Mouse (Mus musculus) kidney, embryonic 14.5 days (tissue): ENCODE data around the gene Lhx5. TPM values are rescaled to one million over a fixed set of nuclear protein-coding genes. Genes with fewer than 3 reads are reported as not detected.

Source experiments
- ATAC-seq: fragments of 200-750 bp; cut with Nextera tagmentation; 2 replicates; pipeline ENCODE4 v1.8.0; 2017; ENCODE audit warnings: moderate number of reproducible peaks, mild to moderate bottlenecking, moderate TSS enrichment, moderate library complexity; ENCODE audit not compliant: low FRiP score, low TSS enrichment
- H3K27ac ChIP-seq: fragments of 300-500 bp; sonication (generic); 2 replicates; pipeline ENCODE4 v1.5.1; 2014; ENCODE audit warnings: low read depth, mild to moderate bottlenecking, low read length, moderate library complexity, mixed read lengths
- H3K27me3 ChIP-seq: fragments of 300-500 bp; sonication (generic); 2 replicates; pipeline ENCODE4 v1.6.1; 2014; ENCODE audit warnings: mild to moderate bottlenecking, low read length; ENCODE audit not compliant: control insufficient read depth, insufficient read depth
- H3K36me3 ChIP-seq: fragments of 300-500 bp; sonication (generic); 2 replicates; pipeline ENCODE4 v1.6.1; 2014; ENCODE audit warnings: low read length, mixed read lengths; ENCODE audit not compliant: control insufficient read depth, insufficient read depth
- H3K4me1 ChIP-seq: fragments of 300-500 bp; sonication (generic); 2 replicates; pipeline ENCODE4 v1.6.1; 2014; ENCODE audit warnings: low read length, mixed read lengths; ENCODE audit not compliant: control insufficient read depth, insufficient read depth
- H3K4me2 ChIP-seq: fragments of 300-500 bp; sonication (generic); replicated peaks from 2 replicates; pipeline ENCODE4 v1.6.1; 2014; ENCODE audit warnings: low read depth, mild to moderate bottlenecking, low read length
- H3K4me3 ChIP-seq: fragments of 300-500 bp; sonication (generic); 2 replicates; pipeline ENCODE4 v1.5.1; 2014; ENCODE audit warnings: mild to moderate bottlenecking, low read length
- H3K9ac ChIP-seq: fragments of 300-500 bp; sonication (generic); 2 replicates; pipeline ENCODE4 v1.6.1; 2014; ENCODE audit warnings: low read depth, mild to moderate bottlenecking, low read length, moderate library complexity
- H3K9me3 ChIP-seq: fragments of 300-500 bp; sonication (generic); 2 replicates; pipeline ENCODE4 v1.6.1; 2016; ENCODE audit warnings: low read length; ENCODE audit not compliant: control insufficient read depth
- WGBS: fragments of 180-500 bp; shearing (Covaris S2); extraction: QIAGEN DNeasy Blood & Tissue Kit; methylation state at CpG from one replicate; pipeline ENCODE4 v1.1.7; 2014; 5-methylcytosine and 5-hydroxymethylcytosine counted together
- polyA plus RNA-seq: library from polyadenylated mRNA; unstranded; fragments of >200 nt; fragmentation: Nextera tagmentation; extraction: Ambion mirVana; gene quantifications from 2 replicates; pipeline ENCODE4 v1.2.1, GENCODE M21; 2014

Gene Lhx5
- polyA plus RNA-seq, 1 experiment from 2014 or later, result not detected

GRCm38 (mm10) chr5:120477993-120478392, 46.5 kb downstream of the Lhx5 start:
- no peaks in the 10 kb centered on the region for H3K9me3 ChIP-seq
- no peak overlapping the region for H3K27ac ChIP-seq
- no peak overlapping the region for H3K9ac ChIP-seq
- no peaks in the 10 kb centered on the region; the same call in 1 of the 2 replicates for H3K4me1 ChIP-seq
- no peak overlapping the region for H3K4me3 ChIP-seq
- H3K4me2 ChIP-seq, result no peak overlapping the region
- H3K36me3 ChIP-seq, result no peaks in the 10 kb centered on the region
- ATAC-seq, result no peak
- H3K27me3 ChIP-seq, result no peaks in the 10 kb centered on the region
- WGBS, result 92% methylated on average over 5 of the region's 5 CpGs

GRCm38 (mm10) chr5:120479538-120479937, 48.0 kb downstream of the Lhx5 start:
- peaks cover 5% of the 10 kb centered on the region; the same call in 1 of the 2 replicates for H3K36me3 ChIP-seq
- H3K9ac ChIP-seq, result no peak overlapping the region
- H3K9me3 ChIP-seq, result no peaks in the 10 kb centered on the region
- no peak for ATAC-seq
- H3K27me3 ChIP-seq, result no peaks in the 10 kb centered on the region
- H3K27ac ChIP-seq, result no peak overlapping the region
- no peaks in the 10 kb centered on the region; the same call in 1 of the 2 replicates for H3K4me1 ChIP-seq
- WGBS, result 63% methylated on average over 4 of the region's 4 CpGs
- no peak overlapping the region for H3K4me3 ChIP-seq
- H3K4me2 ChIP-seq, result no peak overlapping the region

- Histone ChIP-seq H3K27ac (no peak overlapping the region), H3K9ac (no peak overlapping the region), H3K9me3 (no peaks in the 10 kb centered on the region), H3K4me1 (no peaks in the 10 kb centered on the region; the same call in 1 of the 2 replicates), H3K4me3 (no peak overlapping the region), H3K27me3 (no peaks in the 10 kb centered on the region), H3K4me2 (no peak overlapping the region), H3K36me3 (peaks cover 13% of the 10 kb centered on the region)
- WGBS, result 66% methylated on average over 9 of the region's 9 CpGs
- no peak for ATAC-seq
Measured at GRCm38 (mm10) chr5:120481205-120481604, 49.7 kb downstream of the Lhx5 start.

GRCm38 (mm10) chr5:120483399-120483798, 51.9 kb downstream of the Lhx5 start:
- no peaks in the 10 kb centered on the region for H3K27me3 ChIP-seq
- 87% methylated on average over 19 of the region's 19 CpGs for WGBS
- peaks cover 30% of the 10 kb centered on the region for H3K36me3 ChIP-seq
- H3K9ac ChIP-seq, result no peak overlapping the region
- H3K4me3 ChIP-seq, result no peak overlapping the region
- no peaks in the 10 kb centered on the region for H3K4me1 ChIP-seq
- H3K4me2 ChIP-seq, result no peak overlapping the region
- no peak for ATAC-seq
- no peak overlapping the region for H3K27ac ChIP-seq
- H3K9me3 ChIP-seq, result no peaks in the 10 kb centered on the region

GRCm38 (mm10) chr5:120487844-120488243, 56.3 kb downstream of the Lhx5 start:
- H3K4me3 ChIP-seq, result no peak overlapping the region
- no peaks in the 10 kb centered on the region for H3K27me3 ChIP-seq
- no peak overlapping the region for H3K9ac ChIP-seq
- H3K4me2 ChIP-seq, result no peak overlapping the region
- WGBS, result 89% methylated on average over 8 of the region's 8 CpGs
- ATAC-seq, result no peak
- H3K36me3 ChIP-seq, result peaks cover 40% of the 10 kb centered on the region
- H3K9me3 ChIP-seq, result no peaks in the 10 kb centered on the region
- H3K4me1 ChIP-seq, result no peaks in the 10 kb centered on the region
- no peak overlapping the region for H3K27ac ChIP-seq

GRCm38 (mm10) chr5:120490679-120491192, 59.2 kb downstream of the Lhx5 start:
- no peak overlapping the region for H3K27ac ChIP-seq
- H3K4me2 ChIP-seq, result no peak overlapping the region
- H3K4me3 ChIP-seq, result no peak overlapping the region
- ATAC-seq, result no peak
- H3K36me3 ChIP-seq, result peaks cover 36% of the 10 kb centered on the region
- H3K9me3 ChIP-seq, result no peaks in the 10 kb centered on the region
- WGBS, result 86% methylated on average over 8 of the region's 8 CpGs
- H3K4me1 ChIP-seq, result no peaks in the 10 kb centered on the region
- no peak overlapping the region for H3K9ac ChIP-seq
- no peaks in the 10 kb centered on the region for H3K27me3 ChIP-seq

Other genes starting within 250 kb of the Lhx5 start
- 10.5 and 12.5 TPM in 2 replicates for gene Sdsl, start 41.1 kb downstream of the Lhx5 start, polyA plus RNA-seq
- not detected in 2 replicates for gene Sds, start 44.8 kb downstream of the Lhx5 start, polyA plus RNA-seq
- 41.5 and 44.5 TPM in 2 replicates for gene Plbd2, start 71.9 kb downstream of the Lhx5 start, polyA plus RNA-seq
- gene Slc8b1, start 79.5 kb downstream of the Lhx5 start, polyA plus RNA-seq, result 4.5 and 6.0 TPM in 2 replicates
- gene Tpcn1, start 157.0 kb downstream of the Lhx5 start, polyA plus RNA-seq, result 33.8 and 37.3 TPM in 2 replicates
- 0.57 and 1.4 TPM in 2 replicates for gene Iqcd, start 157.3 kb downstream of the Lhx5 start, polyA plus RNA-seq
- 10.4 and 11.1 TPM in 2 replicates for gene Rita1, start 180.9 kb downstream of the Lhx5 start, polyA plus RNA-seq
- gene Ddx54, start 181.0 kb downstream of the Lhx5 start, polyA plus RNA-seq, result 22.3 and 37.7 TPM in 2 replicates
- gene Cfap73, start 202.5 kb downstream of the Lhx5 start, polyA plus RNA-seq, result not detected in 2 replicates
- gene Rasal1, start 217.1 kb downstream of the Lhx5 start, polyA plus RNA-seq, result 0.23 and 0.31 TPM in 2 replicates